Mouse (Mus musculus) MEL (cell line): Measurements from ENCODE around the gene Ptpn14. TPM values are rescaled to one million over a fixed set of nuclear protein-coding genes. Genes with fewer than 3 reads are reported as not detected.

ENCODE experiments used
- DNase-seq: peaks from one replicate; pipeline ENCODE4 v3.0.0; 2011; ENCODE audit warnings: low read depth, low spot score
- H3K27ac ChIP-seq: 2 replicates; pipeline ENCODE4 v1.5.1; 2012; ENCODE audit warnings: low read depth, mild to moderate bottlenecking, control low read depth, low read length, moderate library complexity; ENCODE audit not compliant: control insufficient read depth
- H3K27me3 ChIP-seq, 2 experiments: fragments of 150-350 bp in 1 of 2; sonication (generic) in 1 of 2; 2 replicates each; pipeline ENCODE4 v1.6.1; 2012; ENCODE audit warnings: low read length in 2 of 2, mild to moderate bottlenecking in 2 of 2, improper control_type of control experiment in 1 of 2, moderate library complexity in 1 of 2; ENCODE audit not compliant: insufficient read depth in 2 of 2, control insufficient read depth in 1 of 2
- H3K36me3 ChIP-seq, 2 experiments: 2 replicates each; pipeline ENCODE4 v1.6.1; 2012 to 2014; ENCODE audit warnings: low read length in 2 of 2, improper control_type of control experiment in 1 of 2, inconsistent platforms in 1 of 2, mild to moderate bottlenecking in 1 of 2; ENCODE audit not compliant: insufficient read depth in 2 of 2, control insufficient read depth in 1 of 2
- H3K4me1 ChIP-seq, 2 experiments: fragments of 150-350 bp in 1 of 2; sonication (generic) in 1 of 2; 2 replicates each; pipeline ENCODE4 v1.6.1; 2012; ENCODE audit warnings: low read length in 2 of 2, improper control_type of control experiment in 1 of 2, mild to moderate bottlenecking in 1 of 2; ENCODE audit not compliant: insufficient read depth in 2 of 2, control insufficient read depth in 1 of 2
- H3K4me3 ChIP-seq, 2 experiments: fragments of 150-350 bp in 1 of 2; sonication (generic) in 1 of 2; 2 replicates each; pipeline ENCODE4 v1.5.1; 2012; ENCODE audit warnings: low read depth in 2 of 2, low read length in 2 of 2, mild to moderate bottlenecking in 2 of 2, moderate library complexity in 2 of 2, control low read depth in 1 of 2, improper control_type of control experiment in 1 of 2; ENCODE audit not compliant: control insufficient read depth in 1 of 2, insufficient read depth in 1 of 2
- H3K79me2 ChIP-seq: 2 replicates; pipeline ENCODE4 v1.6.1; 2012; ENCODE audit warnings: mild to moderate bottlenecking, low read length, moderate library complexity; ENCODE audit not compliant: control insufficient read depth, poor library complexity, insufficient read depth
- H3K9ac ChIP-seq: 2 replicates; pipeline ENCODE4 v1.6.1; 2012; ENCODE audit warnings: low read depth, mild to moderate bottlenecking, control low read depth, low read length, moderate library complexity; ENCODE audit not compliant: control insufficient read depth, poor library complexity, severe bottlenecking
- H3K9me3 ChIP-seq: fragments of 150-350 bp; sonication (generic); replicated peaks from 2 replicates; pipeline ENCODE4 v1.6.1; 2012; ENCODE audit warnings: mild to moderate bottlenecking, low read length, improper control_type of control experiment, moderate library complexity; ENCODE audit not compliant: insufficient read depth
- CHD1 ChIP-seq: IDR thresholded peaks from 2 replicates; pipeline ENCODE4 v1.6.1; 2012; ENCODE audit warnings: low read depth, mild to moderate bottlenecking, inconsistent platforms, low read length, improper control_type of control experiment
- CTCF ChIP-seq, 3 experiments: IDR thresholded peaks in 2 of 3; conservative IDR thresholded peaks in 1 of 3; 2 replicates each; pipeline ENCODE4 v1.5.1; 2011 to 2012; ENCODE audit warnings: low read length in 3 of 3, low read depth in 2 of 3, mild to moderate bottlenecking in 2 of 3, improper control_type of control experiment in 1 of 3, inconsistent platforms in 1 of 3, mixed read lengths in 1 of 3, moderate library complexity in 1 of 3; ENCODE audit not compliant: control insufficient read depth in 1 of 3, insufficient read depth in 1 of 3, poor library complexity in 1 of 3, severe bottlenecking in 1 of 3
- E2F4 ChIP-seq: IDR thresholded peaks from 2 replicates; pipeline ENCODE4 v1.6.1; 2011; ENCODE audit warnings: low read depth, low read length, improper control_type of control experiment, borderline replicate concordance
- ELF1 ChIP-seq: IDR thresholded peaks from 2 replicates; pipeline ENCODE4 v1.6.1; 2014; ENCODE audit warnings: low read depth, mild to moderate bottlenecking, inconsistent platforms, low read length, improper control_type of control experiment, moderate library complexity
- ETS1 ChIP-seq: IDR thresholded peaks from 2 replicates; pipeline ENCODE4 v1.6.1; 2012; ENCODE audit warnings: low read depth, mild to moderate bottlenecking, inconsistent platforms, low read length, improper control_type of control experiment, moderate library complexity
- GABPA ChIP-seq: IDR thresholded peaks from 2 replicates; pipeline ENCODE4 v1.6.1; 2012; ENCODE audit warnings: low read depth, mild to moderate bottlenecking, inconsistent platforms, low read length, improper control_type of control experiment, moderate library complexity
- GATA1 ChIP-seq: IDR thresholded peaks from 2 replicates; pipeline ENCODE4 v1.6.1; 2011; ENCODE audit warnings: low read depth, low read length, improper control_type of control experiment
- MAZ ChIP-seq: IDR thresholded peaks from 2 replicates; pipeline ENCODE4 v1.6.1; 2012; ENCODE audit warnings: low read depth, mild to moderate bottlenecking, inconsistent platforms, low read length, improper control_type of control experiment
- MEF2A ChIP-seq: IDR thresholded peaks from 2 replicates; pipeline ENCODE4 v1.6.1; 2014; ENCODE audit warnings: low read depth, mild to moderate bottlenecking, inconsistent platforms, low read length, improper control_type of control experiment; ENCODE audit not compliant: poor library complexity, insufficient replicate concordance, severe bottlenecking; ENCODE audit errors: extremely low read depth
- NRF1 ChIP-seq: IDR thresholded peaks from 2 replicates; pipeline ENCODE4 v1.6.1; 2014; ENCODE audit warnings: low read depth, mild to moderate bottlenecking, inconsistent platforms, low read length, improper control_type of control experiment, moderate library complexity; ENCODE audit not compliant: poor library complexity, insufficient read depth, severe bottlenecking
- POLR2AphosphoS5 ChIP-seq: IDR thresholded peaks from 2 replicates; pipeline ENCODE4 v1.6.1; 2012; ENCODE audit warnings: low read depth, borderline replicate concordance, mild to moderate bottlenecking, inconsistent platforms, low read length, moderate library complexity, mixed read lengths
- RAD21 ChIP-seq: IDR thresholded peaks from 2 replicates; pipeline ENCODE4 v1.6.1; 2011; ENCODE audit warnings: mild to moderate bottlenecking, low read depth, low read length, improper control_type of control experiment
- RCOR1 ChIP-seq: IDR thresholded peaks from 2 replicates; pipeline ENCODE4 v1.6.1; 2012; ENCODE audit warnings: low read depth, mild to moderate bottlenecking, inconsistent platforms, low read length, improper control_type of control experiment
- SIN3A ChIP-seq: IDR thresholded peaks from 2 replicates; pipeline ENCODE4 v1.6.1; 2012; ENCODE audit warnings: low read length, improper control_type of control experiment, inconsistent platforms
- SMC3 ChIP-seq: IDR thresholded peaks from 2 replicates; pipeline ENCODE4 v1.6.1; 2011; ENCODE audit warnings: low read depth, low read length, improper control_type of control experiment
- TAL1 ChIP-seq: IDR thresholded peaks from 2 replicates; pipeline ENCODE4 v1.6.1; 2012; ENCODE audit warnings: mild to moderate bottlenecking, inconsistent platforms, low read length, moderate library complexity, mixed read lengths
- TBP ChIP-seq: IDR thresholded peaks from 2 replicates; pipeline ENCODE4 v1.8.0; 2011; ENCODE audit warnings: low read depth, low read length, improper control_type of control experiment
- USF1 ChIP-seq: IDR thresholded peaks from 2 replicates; pipeline ENCODE4 v1.6.1; 2014; ENCODE audit warnings: low read depth, mild to moderate bottlenecking, inconsistent platforms, low read length, improper control_type of control experiment, moderate library complexity
- ZC3H11A ChIP-seq: IDR thresholded peaks from 2 replicates; pipeline ENCODE4 v1.6.1; 2012; ENCODE audit warnings: low read depth, mild to moderate bottlenecking, inconsistent platforms, low read length, improper control_type of control experiment
- ZMIZ1 ChIP-seq: IDR thresholded peaks from 2 replicates; pipeline ENCODE4 v1.6.1; 2012; ENCODE audit warnings: low read depth, mild to moderate bottlenecking, inconsistent platforms, low read length, improper control_type of control experiment, moderate library complexity
- ZNF384 ChIP-seq: IDR thresholded peaks from 2 replicates; pipeline ENCODE4 v1.6.1; 2012; ENCODE audit warnings: low read depth, mild to moderate bottlenecking, inconsistent platforms, low read length, improper control_type of control experiment
- polyA plus RNA-seq, 2 experiments: library from polyadenylated mRNA; stranded (reverse) in 1 of 2; unstranded in 1 of 2; fragments of >175 nt in 1 of 2; fragments of >200 nt in 1 of 2; gene quantifications; 2 replicates each; pipeline versions ENCODE4 v1.2.1 to v1.2.4; 2012; ENCODE audit warnings: low replicate concordance in 2 of 2, low read depth in 1 of 2; ENCODE audit not compliant: insufficient read length in 2 of 2, insufficient read depth in 1 of 2, missing spikeins in 1 of 2
- total RNA-seq: library from RNA; depleted of rRNA; stranded (reverse); fragments of 300-350 nt; gene quantifications from 2 replicates; pipeline ENCODE4 v1.2.3, GENCODE M21; 2012

Gene Ptpn14
- total and polyA plus RNA-seq, 3 experiments, result 0.62 to 1.0 TPM; not detected in 1

DNA sequence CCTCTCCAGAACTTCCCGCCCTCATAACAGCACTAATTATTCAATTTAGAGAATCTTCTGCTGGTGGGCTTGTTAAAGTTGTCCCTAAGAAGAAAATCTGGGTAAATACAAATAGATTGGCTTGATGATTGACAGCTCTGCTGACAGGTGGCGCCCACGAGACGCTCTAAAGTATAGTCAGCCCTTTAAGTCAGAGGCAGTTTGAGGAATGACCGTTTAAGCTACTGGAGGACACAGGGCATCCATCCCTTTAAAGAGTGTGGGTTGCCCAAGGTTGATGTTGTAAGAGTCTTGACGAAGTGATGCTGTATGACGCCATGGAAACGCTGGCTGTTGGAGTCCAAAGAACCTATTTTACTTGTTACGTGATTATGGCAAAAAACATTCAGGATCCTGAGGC, 136.2 kb downstream of the Ptpn14 start:
- no peak overlapping the region for H3K9ac ChIP-seq
- peaks cover 5 to 13% of the 10 kb centered on the region in 2 experiments for H3K4me1 ChIP-seq
- H3K4me3 ChIP-seq, result no peak overlapping the region
- H3K27me3 ChIP-seq, result no peaks in the 10 kb centered on the region
- H3K9me3 ChIP-seq, result no peaks in the 10 kb centered on the region
- TF ChIP-seq SMC3 (peak; percentile 44), MAZ (no peak), TAL1 (no peak), CTCF (IDR thresholded peaks at IDR 0.05 in 2 of 3, conservative IDR thresholded peaks at IDR 0.05 in 1 of 3; ENCODE audit: control insufficient read depth in 1 of 3, insufficient read depth in 1 of 3, low read depth in 2 of 3, low read length in 3 of 3, poor library complexity in 1 of 3, severe bottlenecking in 1 of 3) (peak in 2 of 3 experiments; percentile 32 to 36; a peak in 3 of 6 replicates), RAD21 (peak; percentile 17)
- H3K79me2 ChIP-seq, result no peaks in the 10 kb centered on the region
- H3K36me3 ChIP-seq, result peaks cover 0 to 9% of the 10 kb centered on the region in 2 experiments; a peak in 2 of 4 replicates
- no peak overlapping the region for H3K27ac ChIP-seq
- no peak for DNase-seq

DNA sequence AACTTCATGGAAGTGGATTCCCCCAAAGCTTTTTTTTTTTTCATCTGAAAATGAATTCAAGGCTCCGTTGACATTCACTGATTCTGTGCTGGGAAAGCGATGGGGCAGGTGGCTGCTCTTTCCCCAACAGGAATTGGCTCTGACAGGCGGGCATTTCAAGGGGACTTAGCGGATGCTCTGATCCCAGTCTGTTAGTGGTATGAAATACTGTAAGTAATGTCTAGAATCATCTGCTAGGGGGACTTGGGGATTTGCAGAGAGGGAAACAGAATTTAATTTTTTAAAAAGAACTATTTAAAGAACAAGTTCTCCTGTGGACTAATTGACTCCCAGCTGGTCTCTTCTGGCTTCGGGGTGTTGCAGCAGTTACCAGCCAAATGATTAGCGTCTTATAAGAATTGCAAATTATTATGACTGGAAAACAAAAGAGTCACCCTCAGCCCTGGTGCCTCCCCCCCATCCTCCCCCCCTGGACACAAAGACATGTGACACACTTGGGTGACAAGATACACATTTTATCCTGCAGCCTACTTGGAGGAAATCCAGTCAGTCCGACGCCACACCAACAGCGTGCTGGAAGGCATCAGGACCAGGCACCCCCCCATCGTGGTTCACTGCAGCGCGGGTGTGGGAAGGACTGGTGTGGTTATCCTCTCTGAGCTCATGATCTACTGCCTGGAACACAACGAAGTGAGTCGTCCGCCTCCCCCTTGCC, 136.9 kb downstream of the Ptpn14 start:
- no peak overlapping the region for H3K9ac ChIP-seq
- H3K4me1 ChIP-seq, result peaks cover 5 to 13% of the 10 kb centered on the region in 2 experiments
- H3K36me3 ChIP-seq, result peaks cover 0 to 9% of the 10 kb centered on the region in 2 experiments; a peak in 2 of 4 replicates
- H3K4me3 ChIP-seq, result no peak overlapping the region
- no peak overlapping the region for H3K27ac ChIP-seq
- no peaks in the 10 kb centered on the region for H3K79me2 ChIP-seq
- no peaks in the 10 kb centered on the region for H3K27me3 ChIP-seq
- no peaks in the 10 kb centered on the region for H3K9me3 ChIP-seq
- no peak for DNase-seq
- TF ChIP-seq GATA1 (no peak), ETS1 (no peak), ELF1 (no peak), GABPA (no peak), POLR2AphosphoS5 (no peak), CHD1 (no peak), ZMIZ1 (no peak), USF1 (no peak), NRF1 (no peak), E2F4 (no peak), TBP (no peak), RCOR1 (no peak), TAL1 (no peak), MAZ (no peak), SIN3A (no peak), MEF2A (no peak), ZC3H11A (no peak), ZNF384 (no peak)
